Mouse (Mus musculus): Measurements from ENCODE around the gene Eml4. TPM values are rescaled to one million over a fixed set of nuclear protein-coding genes. Genes with fewer than 3 reads are reported as not detected.
A peak's percentile ranks its signal among the peaks of the same experiment; 100 is the strongest.

Gene Eml4
- total RNA-seq, 4 experiments from 2014 or later: 17.6 to 20.2 (median 19.1) TPM

DNA sequence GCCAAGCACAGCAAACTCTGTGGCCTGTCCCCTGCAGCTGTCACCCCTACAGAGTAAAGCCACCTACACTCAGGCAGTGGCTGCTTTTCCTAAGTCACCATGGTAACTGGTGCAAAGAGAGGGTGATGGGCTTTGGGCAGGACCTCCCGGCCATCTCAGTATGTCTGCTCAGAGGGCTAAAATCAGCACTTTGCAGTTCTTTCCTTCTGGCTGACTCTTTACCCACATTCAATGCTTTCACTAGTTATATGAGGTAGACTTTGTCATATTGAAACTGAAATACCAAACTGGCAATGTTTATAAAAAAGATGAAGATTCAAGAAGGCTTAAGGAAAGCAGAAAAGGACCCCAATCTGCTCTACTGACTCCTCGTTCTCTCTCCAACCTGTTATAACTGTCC is 133.1 kb downstream of the Eml4 start:
- no peak for DNase-seq (ENCODE audit: low spot score in 2 of 2)

GRCm38 (mm10) chr17:83487762-83488161 is 137.0 kb downstream of the Eml4 start:
- no peak for DNase-seq (ENCODE audit: low spot score in 2 of 2)

- DNase-seq (ENCODE audit: low spot score in 2 of 2): no peak
Measured at GRCm38 (mm10) chr17:83498889-83499288, 148.2 kb downstream of the Eml4 start.

DNA sequence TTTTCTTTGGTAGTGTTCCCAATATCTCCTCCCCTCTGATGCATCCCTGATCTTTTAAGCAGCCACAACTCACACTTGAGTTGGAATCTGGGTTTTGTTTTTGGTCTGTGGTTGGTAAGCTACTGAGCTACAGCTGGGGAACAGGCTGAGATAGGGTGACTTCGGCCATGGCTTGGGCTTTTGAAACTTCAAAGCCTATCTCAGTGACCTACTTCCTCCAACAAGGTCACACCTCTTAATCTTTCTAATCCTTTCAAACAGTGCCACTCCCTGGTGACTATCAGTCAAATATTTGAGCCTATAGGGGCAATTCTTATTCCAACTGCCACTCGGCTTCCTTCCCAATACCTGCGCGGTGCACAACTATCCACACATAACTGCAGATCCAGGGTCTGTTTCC is 149.0 kb downstream of the Eml4 start:
- no peak for DNase-seq (ENCODE audit: low spot score in 2 of 2)

DNA sequence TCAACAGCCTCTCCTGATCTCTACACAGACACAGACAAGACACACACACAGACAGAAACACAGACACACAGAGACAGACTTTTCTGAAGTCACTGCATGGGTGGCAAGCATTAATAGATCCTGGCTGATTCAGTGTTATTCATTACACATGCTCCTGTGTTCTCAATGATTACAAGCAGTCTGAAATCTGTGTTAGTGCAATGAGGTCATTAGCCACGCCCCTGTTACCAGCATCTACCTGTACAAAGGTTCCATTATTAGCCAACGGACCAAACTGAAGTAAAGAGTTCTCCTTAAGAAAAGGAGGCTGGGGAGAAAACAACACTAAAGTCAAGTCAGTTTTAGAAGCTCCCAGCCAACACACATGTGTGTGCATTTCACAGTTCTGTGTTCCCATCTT is 153.0 kb downstream of the Eml4 start:
- DNase-seq (ENCODE audit: low spot score in 2 of 2): no peak

DNA sequence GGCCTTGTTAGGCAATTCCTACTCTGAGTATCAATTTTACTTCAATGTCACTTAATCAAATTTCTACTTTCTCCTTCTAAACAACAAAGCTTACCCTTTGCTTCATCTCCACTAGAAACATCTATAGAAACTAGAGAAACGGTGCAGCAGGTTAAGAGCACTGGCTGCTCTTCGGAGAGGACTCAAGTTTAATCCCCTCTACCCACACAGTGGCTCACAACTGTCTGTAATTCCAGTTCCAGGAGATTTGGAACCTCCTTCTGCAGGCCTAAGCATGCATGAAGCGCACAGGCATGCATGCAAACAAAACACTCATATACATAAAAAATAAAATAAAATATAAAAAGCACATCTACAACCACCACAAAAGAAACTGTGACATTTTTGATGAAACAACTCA is 161.4 kb downstream of the Eml4 start:
- no peak for DNase-seq (ENCODE audit: low spot score in 2 of 2)

DNA sequence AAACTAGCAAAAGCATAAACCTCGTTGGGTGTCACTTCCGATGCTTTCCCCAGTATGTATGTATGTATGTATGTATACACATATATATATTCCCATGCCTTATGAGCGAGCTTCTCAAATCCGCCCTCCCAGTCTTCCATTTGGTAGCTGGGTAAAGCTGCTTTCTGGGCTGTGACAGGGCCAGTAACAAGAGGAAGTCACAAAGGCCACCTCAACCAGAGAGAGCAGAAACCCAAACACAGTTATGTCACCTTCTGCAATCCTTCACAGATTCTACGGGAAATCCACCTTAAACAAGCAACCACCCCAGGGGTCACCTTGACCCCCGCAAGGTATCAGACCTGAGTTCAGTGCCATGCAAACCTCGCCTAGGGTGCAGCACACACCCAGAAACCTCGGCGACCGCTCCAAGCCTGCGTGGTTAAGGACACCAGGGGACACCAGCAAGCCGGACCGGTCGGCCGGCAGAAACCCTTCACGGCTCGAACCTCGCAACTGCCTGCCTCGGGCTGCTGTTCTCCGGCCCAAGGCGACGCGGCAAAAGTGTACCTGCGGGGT is 163.0 kb downstream of the Eml4 start:
- no peak for DNase-seq (ENCODE audit: low spot score in 2 of 2)

DNA sequence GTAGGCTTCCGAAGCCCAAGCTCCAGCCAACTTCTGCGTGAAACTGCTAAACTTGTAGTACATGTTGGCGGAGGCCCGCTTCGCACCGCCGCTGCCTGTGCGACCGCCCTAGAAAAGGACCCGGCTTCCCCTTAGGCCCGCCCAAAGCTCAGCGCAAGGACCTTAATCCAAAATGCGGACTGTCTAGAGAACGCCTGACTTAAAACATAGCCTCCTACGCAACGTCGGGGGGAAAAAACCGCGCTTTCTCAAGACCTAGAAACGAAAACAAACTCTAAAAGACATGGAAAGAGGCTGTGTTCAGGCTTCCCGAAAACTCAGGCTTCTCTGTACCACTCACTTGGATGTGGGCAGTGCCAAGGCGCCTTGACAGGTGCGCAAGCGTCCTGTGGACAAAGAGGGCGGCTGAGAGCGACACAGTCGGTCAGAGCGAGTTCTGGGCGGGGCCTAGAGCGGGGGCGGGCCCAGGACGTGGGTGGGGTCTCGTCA is 163.5 kb downstream of the Eml4 start:
- DNase-seq (ENCODE audit: low spot score in 2 of 2): peak; percentile 86 to 88

DNA sequence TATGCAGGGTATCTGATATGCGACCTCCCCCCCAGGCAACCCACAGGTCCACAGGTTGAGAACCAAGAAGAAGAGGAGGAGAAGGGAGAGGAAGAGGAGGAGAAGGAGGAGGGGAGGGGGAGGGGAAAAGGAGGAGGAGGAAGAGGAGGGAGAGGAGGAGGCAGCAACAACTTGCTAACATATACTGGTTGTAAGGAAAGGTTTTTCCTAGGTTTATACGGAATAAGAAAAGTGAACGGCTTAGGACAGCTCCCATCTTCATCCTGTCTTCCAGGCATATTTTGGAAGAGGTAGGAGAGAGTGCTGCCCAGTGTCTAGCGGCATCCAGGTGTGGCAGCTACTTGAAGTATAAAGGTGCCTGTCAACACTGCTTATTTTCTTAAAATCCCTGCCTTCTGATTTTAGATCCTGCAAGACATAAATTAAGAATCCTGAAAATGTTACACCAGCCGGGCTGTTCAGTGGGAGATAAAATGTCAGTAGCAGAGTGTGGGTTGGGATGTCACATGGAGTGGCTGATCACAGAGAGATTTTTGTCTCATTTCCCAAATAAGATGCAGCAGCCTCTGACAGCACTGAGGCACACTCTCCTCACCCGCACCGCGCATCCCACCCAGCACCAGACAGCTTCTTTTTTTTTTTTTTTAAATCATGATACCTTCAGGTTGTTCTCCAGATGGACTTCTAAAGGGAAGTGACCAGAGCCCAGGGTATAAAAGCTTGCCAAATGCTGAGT is 166.7 kb downstream of the Eml4 start, which contains the start of gene Cox7a2l:
Cox7a2l (minus strand) TSS at position 51 of the 736 bp plus-strand sequence.
- DNase-seq (ENCODE audit: low spot score in 2 of 2): peak; percentile 22 to 82

- DNase-seq (ENCODE audit: low spot score in 2 of 2): no peak
Measured at GRCm38 (mm10) chr17:83521881-83522280, 171.2 kb downstream of the Eml4 start.

GRCm38 (mm10) chr17:83522590-83523379 is 172.1 kb downstream of the Eml4 start:
- DNase-seq (ENCODE audit: low spot score in 2 of 2): no peak

DNA sequence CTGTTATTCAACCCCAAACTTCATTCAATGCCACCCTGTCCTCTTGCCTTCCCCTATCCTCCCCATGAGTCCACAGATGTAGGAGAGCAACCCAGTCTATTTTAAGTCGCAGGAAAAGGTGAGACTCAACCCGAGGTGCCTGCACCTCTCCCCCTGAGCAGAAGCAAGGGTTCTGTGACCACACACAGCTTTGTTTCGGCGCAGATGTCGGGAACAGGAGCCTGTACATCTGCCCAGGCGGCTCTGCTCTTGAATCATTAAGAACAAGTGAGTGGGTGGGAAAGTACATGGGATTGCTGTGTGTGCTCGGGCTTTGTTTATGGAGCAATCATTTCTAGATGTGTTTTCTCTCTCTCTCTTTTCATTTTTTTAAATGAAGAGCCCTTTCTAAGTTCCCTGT is 174.0 kb downstream of the Eml4 start:
- DNase-seq (ENCODE audit: low spot score in 2 of 2): no peak

GRCm38 (mm10) chr17:83525596-83525995 is 174.9 kb downstream of the Eml4 start:
- no peak for DNase-seq (ENCODE audit: low spot score in 2 of 2)

GRCm38 (mm10) chr17:83526091-83526561 is 175.4 kb downstream of the Eml4 start:
- no peak for DNase-seq (ENCODE audit: low spot score in 2 of 2)

DNA sequence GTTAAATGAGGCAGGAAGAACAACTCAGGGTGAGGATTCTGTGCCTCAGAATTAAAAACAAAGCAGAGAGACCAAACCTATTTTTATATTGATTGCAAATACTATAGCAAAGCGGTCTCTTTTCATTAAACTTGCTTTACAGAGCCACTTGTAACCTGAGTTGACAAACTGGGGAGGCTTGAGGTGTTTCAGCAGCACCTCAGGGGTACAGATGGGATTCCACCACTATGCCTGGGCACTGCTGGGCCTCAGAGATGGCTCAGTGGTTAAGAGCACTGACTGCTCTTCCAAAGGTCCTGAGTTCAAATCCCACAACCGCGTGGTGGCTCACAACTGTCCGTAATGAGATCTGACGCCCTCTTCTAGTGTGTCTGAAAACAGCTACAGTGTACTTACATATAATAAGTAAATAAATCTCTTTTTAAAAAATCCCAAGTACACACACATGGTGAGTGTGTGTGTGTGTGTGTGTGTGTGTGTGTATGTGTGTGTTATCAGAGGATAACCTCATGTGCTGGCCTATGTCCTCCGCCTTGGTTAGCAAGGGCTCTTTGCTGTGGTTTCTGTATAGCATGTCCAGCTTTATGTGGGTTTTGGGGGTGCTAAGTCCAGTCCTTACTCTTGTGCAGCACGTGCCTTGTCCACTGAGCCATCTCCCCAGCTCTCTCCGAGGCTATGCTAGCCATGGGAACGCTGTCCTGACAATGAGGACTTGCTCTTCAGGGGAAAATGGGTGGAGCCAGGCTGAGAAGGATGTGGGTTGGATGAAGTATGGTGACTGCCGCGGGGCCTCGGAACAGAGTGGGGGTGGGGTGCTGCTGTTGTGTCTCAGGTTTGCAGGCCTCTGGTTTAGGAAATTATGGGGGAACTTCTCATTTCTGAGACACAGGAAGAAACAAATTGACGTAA is 176.1 kb downstream of the Eml4 start:
- DNase-seq (ENCODE audit: low spot score in 2 of 2): no peak

- DNase-seq (ENCODE audit: low spot score in 2 of 2): no peak
Measured at GRCm38 (mm10) chr17:83527651-83528381, 177.1 kb downstream of the Eml4 start.
